Mouse (Mus musculus): ENCODE results near the gene Timp2. TPM values are rescaled to one million over a fixed set of nuclear protein-coding genes. Genes with fewer than 3 reads are reported as not detected.

Gene Timp2
- total and polyA plus RNA-seq, 2 experiments from 2014 or later: 118 to 170 TPM

GRCm38 (mm10) chr11:118372641-118373040, 17.1 kb upstream of the Timp2 start:
- no peak for DNase-seq (ENCODE audit: low spot score)
- TF ChIP-seq CTCF (IDR thresholded peaks at IDR 0.05; ENCODE audit: low read depth): no peak
- 58% methylated on average over 7 of the region's 7 CpGs for WGBS
- Histone ChIP-seq H3K4me1 (ENCODE audit: insufficient read depth, low read length) (no peaks in the 10 kb centered on the region), H3K4me3 (ENCODE audit: low read length) (no peak overlapping the region), H3K27me3 (ENCODE audit: insufficient read depth, low read length) (no peaks in the 10 kb centered on the region), H3K4me2 (ENCODE audit: low read depth, low read length) (no peak overlapping the region), H3K36me3 (ENCODE audit: insufficient read depth, low read length) (no peaks in the 10 kb centered on the region), H3K9me3 (ENCODE audit: low read length) (no peaks in the 10 kb centered on the region), H3K9ac (replicated peaks; ENCODE audit: low read length) (no peak overlapping the region), H3K27ac (no peak overlapping the region)
- no peak for ATAC-seq

GRCm38 (mm10) chr11:118371876-118372275, 16.3 kb upstream of the Timp2 start:
- Histone ChIP-seq H3K9ac (replicated peaks; ENCODE audit: low read length) (no peak overlapping the region), H3K27me3 (ENCODE audit: insufficient read depth, low read length) (no peaks in the 10 kb centered on the region), H3K27ac (no peak overlapping the region), H3K9me3 (ENCODE audit: low read length) (no peaks in the 10 kb centered on the region), H3K4me3 (ENCODE audit: low read length) (no peak overlapping the region), H3K36me3 (ENCODE audit: insufficient read depth, low read length) (no peaks in the 10 kb centered on the region), H3K4me2 (ENCODE audit: low read depth, low read length) (no peak overlapping the region), H3K4me1 (ENCODE audit: insufficient read depth, low read length) (no peaks in the 10 kb centered on the region)
- WGBS: 84% methylated on average over 7 of the region's 7 CpGs
- ATAC-seq (no peak), DNase-seq (ENCODE audit: low spot score) (no peak)
- TF ChIP-seq CTCF (IDR thresholded peaks at IDR 0.05; ENCODE audit: low read depth): no peak

- H3K27me3 ChIP-seq (ENCODE audit: insufficient read depth, low read length): no peaks in the 10 kb centered on the region
- H3K9ac ChIP-seq (replicated peaks; ENCODE audit: low read length): no peak overlapping the region
- no peak for DNase-seq (ENCODE audit: low spot score)
- H3K4me1 ChIP-seq (ENCODE audit: insufficient read depth, low read length): no peaks in the 10 kb centered on the region
- H3K4me2 ChIP-seq (ENCODE audit: low read depth, low read length): no peak overlapping the region
- no peak for ATAC-seq
- no peaks in the 10 kb centered on the region for H3K36me3 ChIP-seq (ENCODE audit: insufficient read depth, low read length)
- TF ChIP-seq CTCF (IDR thresholded peaks at IDR 0.05; ENCODE audit: low read depth): no peak
- no peak overlapping the region for H3K27ac ChIP-seq
- WGBS: 85% methylated on average over 8 of the region's 8 CpGs
- no peak overlapping the region for H3K4me3 ChIP-seq (ENCODE audit: low read length)
- no peaks in the 10 kb centered on the region for H3K9me3 ChIP-seq (ENCODE audit: low read length)
These were observed 14.1 kb upstream of the Timp2 start for GRCm38 (mm10) chr11:118369657-118370056.

GRCm38 (mm10) chr11:118369251-118369650, 13.7 kb upstream of the Timp2 start:
- H3K27me3 ChIP-seq (ENCODE audit: insufficient read depth, low read length): no peaks in the 10 kb centered on the region
- H3K9ac ChIP-seq (replicated peaks; ENCODE audit: low read length): no peak overlapping the region
- no peaks in the 10 kb centered on the region for H3K4me1 ChIP-seq (ENCODE audit: insufficient read depth, low read length)
- H3K36me3 ChIP-seq (ENCODE audit: insufficient read depth, low read length): no peaks in the 10 kb centered on the region
- H3K4me2 ChIP-seq (ENCODE audit: low read depth, low read length): no peak overlapping the region
- TF ChIP-seq CTCF (IDR thresholded peaks at IDR 0.05; ENCODE audit: low read depth): no peak
- no peaks in the 10 kb centered on the region for H3K9me3 ChIP-seq (ENCODE audit: low read length)
- no peak for DNase-seq (ENCODE audit: low spot score)
- 79% methylated on average over 5 of the region's 5 CpGs for WGBS
- H3K4me3 ChIP-seq (ENCODE audit: low read length): no peak overlapping the region
- ATAC-seq: no peak
- no peak overlapping the region for H3K27ac ChIP-seq

- no peaks in the 10 kb centered on the region for H3K36me3 ChIP-seq (ENCODE audit: insufficient read depth, low read length)
- no peak overlapping the region for H3K4me3 ChIP-seq (ENCODE audit: low read length)
- DNase-seq (ENCODE audit: low spot score) (peak; percentile 57), ATAC-seq (no peak)
- H3K9me3 ChIP-seq (ENCODE audit: low read length): no peaks in the 10 kb centered on the region
- H3K27me3 ChIP-seq (ENCODE audit: insufficient read depth, low read length): no peaks in the 10 kb centered on the region
- H3K9ac ChIP-seq (replicated peaks; ENCODE audit: low read length): no peak overlapping the region
- H3K4me1 ChIP-seq (ENCODE audit: insufficient read depth, low read length): peaks cover 5% of the 10 kb centered on the region; the same call in 1 of the 2 replicates
- no peak overlapping the region for H3K4me2 ChIP-seq (ENCODE audit: low read depth, low read length)
- 65% methylated on average over 3 of the region's 3 CpGs for WGBS
- H3K27ac ChIP-seq: no peak overlapping the region
- TF ChIP-seq CTCF (IDR thresholded peaks at IDR 0.05; ENCODE audit: low read depth): peak; percentile 62
These were observed 12.8 kb upstream of the Timp2 start for GRCm38 (mm10) chr11:118368330-118368729.

- TF ChIP-seq CTCF (IDR thresholded peaks at IDR 0.05; ENCODE audit: low read depth): no peak
- no peak overlapping the region for H3K4me3 ChIP-seq (ENCODE audit: low read length)
- no peak for ATAC-seq
These were observed 11.0 kb upstream of the Timp2 start for GRCm38 (mm10) chr11:118366559-118366958.

GRCm38 (mm10) chr11:118366108-118366507, 10.6 kb upstream of the Timp2 start:
- ATAC-seq: no peak
- Histone ChIP-seq H3K27ac (no peak overlapping the region), H3K36me3 (ENCODE audit: insufficient read depth, low read length) (no peaks in the 10 kb centered on the region), H3K4me2 (ENCODE audit: low read depth, low read length) (no peak overlapping the region), H3K27me3 (ENCODE audit: insufficient read depth, low read length) (no peaks in the 10 kb centered on the region), H3K9me3 (ENCODE audit: low read length) (no peaks in the 10 kb centered on the region), H3K4me1 (ENCODE audit: insufficient read depth, low read length) (peaks cover 5% of the 10 kb centered on the region; the same call in 1 of the 2 replicates), H3K4me3 (ENCODE audit: low read length) (no peak overlapping the region), H3K9ac (replicated peaks; ENCODE audit: low read length) (no peak overlapping the region)
- no peak for TF ChIP-seq CTCF (IDR thresholded peaks at IDR 0.05; ENCODE audit: low read depth)
- no peak for DNase-seq (ENCODE audit: low spot score)
- 79% methylated on average over 3 of the region's 3 CpGs for WGBS

More at GRCm38 (mm10) chr11:118366559-118366958, 11.0 kb upstream of the Timp2 start:
- Histone ChIP-seq H3K4me1 (ENCODE audit: insufficient read depth, low read length) (peaks cover 5% of the 10 kb centered on the region; the same call in 1 of the 2 replicates), H3K9me3 (ENCODE audit: low read length) (no peaks in the 10 kb centered on the region), H3K36me3 (ENCODE audit: insufficient read depth, low read length) (no peaks in the 10 kb centered on the region), H3K9ac (replicated peaks; ENCODE audit: low read length) (no peak overlapping the region), H3K4me2 (ENCODE audit: low read depth, low read length) (no peak overlapping the region), H3K27me3 (ENCODE audit: insufficient read depth, low read length) (no peaks in the 10 kb centered on the region), H3K27ac (no peak overlapping the region)
- 84% methylated on average over 8 of the region's 8 CpGs for WGBS
- DNase-seq (ENCODE audit: low spot score): no peak
